ENCODE assay signal across 9 mouse cellular contexts in the genomic region with DNA sequence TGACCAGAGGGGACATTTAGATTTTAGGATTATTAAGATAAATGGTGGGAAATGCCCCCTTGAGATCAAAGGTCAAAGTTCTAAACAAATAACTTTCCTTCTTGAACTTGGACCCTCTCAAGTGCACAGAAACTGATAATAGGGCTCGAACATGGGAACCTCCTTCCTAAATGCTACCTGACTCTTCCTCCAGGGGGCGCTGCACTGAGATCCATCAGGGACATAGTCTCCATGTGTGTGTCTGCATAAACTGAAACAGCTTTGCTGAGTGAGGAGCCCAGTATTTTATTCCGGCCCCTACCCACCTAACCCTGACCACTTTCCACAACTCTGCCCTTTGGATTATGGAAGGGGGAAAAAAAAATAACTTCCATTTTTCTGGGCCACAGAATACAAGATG.
DNase-seq lines count a peak whose midpoint lies in the region; ATAC-seq and TF ChIP-seq lines count a peak whose summit lies in the region.
"Had no signal": no experiment of that assay in that cellular context is flagged by ENCODE, and none has a peak within 500 bp of the region (broad histone marks: within the 10 kb centered on the region; RNA-seq: fewer than 3 reads in every experiment).

No protein-coding gene starts in this region.

- H3K4me1 ChIP-seq in forebrain, embryonic 13.5 days: no peaks in the 10 kb centered on the region

- H3K27me3 ChIP-seq in forebrain, embryonic 13.5 days: no peaks in the 10 kb centered on the region

- ATAC-seq in forebrain, embryonic 13.5 days: no peak

- no peak overlapping the region for H3K27ac ChIP-seq in left cerebral cortex, adult 2 months
- no peak overlapping the region for H3K27ac ChIP-seq in forebrain, embryonic 13.5 days
- H3K27ac ChIP-seq: macrophage had no signal

- intact Hi-C loops in left cerebral cortex, adult 2 months (cut with DNase I): loop anchor here (5.0 kb wide), 1 partner anchor 52 kb away; no protein-coding TSS in a partner anchor
- intact Hi-C loops in left cerebral cortex, postnatal 36 days (cut with DNase I): no loop called here

- no peak overlapping the region for H3K4me3 ChIP-seq in left cerebral cortex, adult 2 months
- no peak overlapping the region for H3K4me3 ChIP-seq in forebrain, embryonic 13.5 days

- H3K9me3 ChIP-seq in forebrain, embryonic 13.5 days (replicated peaks): no peaks in the 10 kb centered on the region

- no peak overlapping the region for H3K9ac ChIP-seq in forebrain, embryonic 13.5 days

- H3K36me3 ChIP-seq in forebrain, embryonic 13.5 days (ENCODE audit: poor library complexity, severe bottlenecking): peaks cover 7% of the 10 kb centered on the region; the same call in 1 of the 2 replicates

- peak; percentile 64 for TF ChIP-seq CTCF in left cerebral cortex, adult 2 months (IDR thresholded peaks at IDR 0.05)

- H3K4me2 ChIP-seq in forebrain, embryonic 13.5 days: no peak overlapping the region

- peak; percentile 28 to 40 for DNase-seq in cerebellum, postnatal 10 days
- DNase-seq in cerebellum, adult 8-10 months: no peak
- no peak for DNase-seq in left cerebral cortex, adult 2 months (ENCODE audit: extremely low spot score in 1 of 2, low spot score in 2 of 2)
- DNase-seq in left cerebral cortex, postnatal 36 days (ENCODE audit: low spot score in 2 of 2): no peak
- peak; percentile 28 for DNase-seq in adrenal gland, postnatal 25 days
- peak; percentile 49 for DNase-seq in lung, postnatal 10 days
- no peak for DNase-seq in spleen, postnatal 14 days (ENCODE audit: low spot score in 2 of 2)

- 64% methylated on average over 3 of the region's 3 CpGs for WGBS in forebrain, embryonic 13.5 days

Comparison
In these comparisons a context has a peak if more than half of its experiments do, and no peak if none do; other contexts are left out.
1. DNase-seq: peak in cerebellum, postnatal 10 days (2 of 2), adrenal gland, postnatal 25 days (single experiment) and lung, postnatal 10 days (single experiment); none in cerebellum, adult 8-10 months (single experiment), left cerebral cortex, adult 2 months (0 of 2), left cerebral cortex, postnatal 36 days (0 of 2) and spleen, postnatal 14 days (0 of 2).